In the genomic region with DNA sequence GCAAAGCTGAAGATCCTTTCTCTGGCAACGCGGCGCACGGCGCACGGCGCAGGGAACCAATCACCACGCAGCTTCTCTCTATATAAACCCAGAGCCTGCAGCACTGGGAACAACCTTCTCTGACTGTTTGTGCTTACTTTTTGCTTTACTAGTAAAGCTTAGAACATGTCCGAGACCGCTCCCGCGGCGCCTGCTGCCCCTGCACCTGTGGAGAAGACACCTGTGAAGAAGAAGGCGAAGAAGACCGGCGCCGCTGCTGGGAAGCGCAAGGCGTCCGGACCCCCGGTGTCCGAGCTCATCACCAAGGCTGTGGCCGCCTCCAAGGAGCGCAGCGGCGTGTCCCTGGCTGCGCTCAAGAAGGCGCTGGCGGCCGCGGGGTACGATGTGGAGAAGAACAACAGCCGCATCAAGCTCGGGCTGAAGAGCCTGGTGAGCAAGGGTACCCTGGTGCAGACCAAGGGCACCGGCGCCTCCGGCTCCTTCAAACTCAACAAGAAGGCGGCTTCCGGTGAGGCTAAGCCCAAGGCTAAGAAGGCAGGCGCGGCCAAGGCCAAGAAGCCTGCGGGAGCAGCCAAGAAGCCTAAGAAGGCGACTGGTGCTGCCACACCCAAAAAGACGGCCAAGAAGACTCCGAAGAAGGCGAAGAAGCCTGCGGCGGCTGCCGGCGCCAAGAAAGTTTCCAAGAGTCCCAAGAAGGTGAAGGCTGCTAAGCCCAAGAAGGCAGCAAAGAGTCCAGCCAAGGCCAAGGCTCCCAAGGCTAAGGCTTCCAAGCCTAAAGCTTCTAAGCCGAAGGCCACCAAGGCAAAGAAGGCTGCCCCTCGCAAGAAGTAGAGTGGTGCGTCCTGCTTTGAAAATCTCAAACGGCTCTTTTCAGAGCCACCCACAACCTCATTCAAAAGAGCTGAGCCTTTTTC, we compare ENCODE assay signal across 8 mouse cellular contexts. TPM values are rescaled to one million over a fixed set of nuclear protein-coding genes. Genes with fewer than 3 reads are reported as not detected.
DNase-seq lines count a peak whose midpoint lies in the region; ATAC-seq and TF ChIP-seq lines count a peak whose summit lies in the region.

No protein-coding gene starts in this region.

- peak overlapping the region; percentile 68 for H3K4me3 ChIP-seq in G1E (ENCODE audit: low read depth, low read length)
- peak overlapping the region; percentile 58 for H3K4me3 ChIP-seq in forebrain, embryonic 16.5 days (replicated peaks; ENCODE audit: low read length)

- H3K36me3 ChIP-seq in G1E (replicated peaks): no peaks in the 10 kb centered on the region
- no peaks in the 10 kb centered on the region for H3K36me3 ChIP-seq in forebrain, embryonic 16.5 days (ENCODE audit: control insufficient read depth, insufficient read depth)

- H3K9ac ChIP-seq in forebrain, embryonic 16.5 days (replicated peaks; ENCODE audit: low read depth, low read length): peak overlapping the region; percentile 68

- peak; percentile 14 for DNase-seq in G1E (ENCODE audit: low spot score)
- DNase-seq in cerebellum, adult 11-12 months: peak; percentile 77
- peak; percentile 62 to 64 for DNase-seq in layer of hippocampus, postnatal 25 days (ENCODE audit: extremely low spot score in 1 of 2, low spot score in 1 of 2)
- peak; percentile 80 for DNase-seq in lung, postnatal 25 days (ENCODE audit: low spot score)
- DNase-seq in ovary, postnatal 36 days (ENCODE audit: low spot score): peak; percentile 80
- DNase-seq in thymus, postnatal 36 days: peak; percentile 87 to 93

- no peaks in the 10 kb centered on the region for H3K9me3 ChIP-seq in G1E (replicated peaks)
- no peaks in the 10 kb centered on the region for H3K9me3 ChIP-seq in forebrain, embryonic 16.5 days (ENCODE audit: control insufficient read depth, low read length)

- ATAC-seq in G1E (ENCODE audit: extremely low read depth, insufficient number of reproducible peaks, low FRiP score, poor library complexity, severe bottlenecking): peak; percentile 47
- peak; percentile 84 for ATAC-seq in forebrain, embryonic 16.5 days
- ATAC-seq in hematopoietic stem cell, adult 5-6 weeks (replicated peaks in 1 of 2; ENCODE audit: insufficient read depth in 1 of 2, low FRiP score in 2 of 2, low TSS enrichment in 1 of 2, low read depth in 1 of 2, poor library complexity in 2 of 2, severe bottlenecking in 2 of 2): peak; percentile 51 to 63

- H3K27ac ChIP-seq in forebrain, embryonic 16.5 days (ENCODE audit: low read length): peak overlapping the region; percentile 80

- no peak for TF ChIP-seq CTCF in G1E (IDR thresholded peaks at IDR 0.05; ENCODE audit: low read depth, low read length)

- WGBS in forebrain, embryonic 16.5 days: under 1% methylated on average over 54 of the region's 54 CpGs

- H3K4me1 ChIP-seq in G1E (ENCODE audit: insufficient read depth, low read depth, low read length): peaks cover 37% of the 10 kb centered on the region
- peaks cover 16% of the 10 kb centered on the region for H3K4me1 ChIP-seq in forebrain, embryonic 16.5 days (replicated peaks; ENCODE audit: control insufficient read depth, insufficient read depth, low read length)

- no peaks in the 10 kb centered on the region for H3K27me3 ChIP-seq in G1E (ENCODE audit: insufficient read depth, low read length)
- H3K27me3 ChIP-seq in forebrain, embryonic 16.5 days (replicated peaks; ENCODE audit: control insufficient read depth, insufficient read depth, low read length): no peaks in the 10 kb centered on the region

- H3K4me2 ChIP-seq in forebrain, embryonic 16.5 days (ENCODE audit: low read length): peak overlapping the region; percentile 99

RNA-seq across cellular contexts. Expression of gene Hist1h1d, which starts 2.1 kb away (rescaled TPM):
- total RNA-seq in G1E (2014; fragmentation: Nextera tagmentation): 71.9 and 74.3 TPM in 2 replicates
- total RNA-seq in G1E (2017): 127 and 128 TPM in 2 replicates
- polyA plus RNA-seq in G1E (2012): 0.43 and 2.1 TPM in 2 replicates
- 0.15 and 0.22 TPM in 2 replicates for polyA plus RNA-seq in forebrain, embryonic 16.5 days (2015; fragmentation: Nextera tagmentation; extraction: Ambion mirVana)
- 39.0 and 69.9 TPM in 2 replicates for total RNA-seq in hematopoietic stem cell, adult 5-6 weeks (2017)
- 1 to 10 TPM; 4.7 to 4.8 TPM for total RNA-seq in layer of hippocampus, postnatal 25 days (2021)

RNA-seq across cellular contexts. Expression of gene Hist1h4f, which starts 3.7 kb away (rescaled TPM):
- total RNA-seq in G1E (2014; fragmentation: Nextera tagmentation) (443 and 478 TPM in 2 replicates), G1E (2017) (2,744 and 3,177 TPM in 2 replicates)
- polyA plus RNA-seq in G1E (2012): 8.0 and 49.6 TPM in 2 replicates
- polyA plus RNA-seq in forebrain, embryonic 16.5 days (2015; fragmentation: Nextera tagmentation; extraction: Ambion mirVana): not detected in 2 replicates
- total RNA-seq in hematopoietic stem cell, adult 5-6 weeks (2017): 943 and 1,781 TPM in 2 replicates
- 100 to 1,000 TPM; 127 to 164 TPM for total RNA-seq in layer of hippocampus, postnatal 25 days (2021)

RNA-seq across cellular contexts. Expression of gene Hist1h3e, which starts 7.0 kb away (rescaled TPM):
- 466 and 595 TPM in 2 replicates for total RNA-seq in G1E (2014; fragmentation: Nextera tagmentation)
- total RNA-seq in G1E (2017): 426 and 591 TPM in 2 replicates
- polyA plus RNA-seq in G1E (2012): 6.8 and 31.3 TPM in 2 replicates
- 2.0 and 3.4 TPM in 2 replicates for polyA plus RNA-seq in forebrain, embryonic 16.5 days (2015; fragmentation: Nextera tagmentation; extraction: Ambion mirVana)
- 153 and 296 TPM in 2 replicates for total RNA-seq in hematopoietic stem cell, adult 5-6 weeks (2017)
- 10 to 100 TPM; 47.8 to 50.0 TPM for total RNA-seq in layer of hippocampus, postnatal 25 days (2021)

RNA-seq across cellular contexts. Expression of gene Hist1h3f, which starts 11.3 kb away (rescaled TPM):
- total RNA-seq in G1E (2014; fragmentation: Nextera tagmentation): 125 and 143 TPM in 2 replicates
- 96.8 and 187 TPM in 2 replicates for total RNA-seq in G1E (2017)
- polyA plus RNA-seq in G1E (2012): 1.8 and 12.3 TPM in 2 replicates
- polyA plus RNA-seq in forebrain, embryonic 16.5 days (2015; fragmentation: Nextera tagmentation; extraction: Ambion mirVana): 0.30 and 0.61 TPM in 2 replicates
- 45.4 and 80.4 TPM in 2 replicates for total RNA-seq in hematopoietic stem cell, adult 5-6 weeks (2017)
- total RNA-seq in layer of hippocampus, postnatal 25 days (2021): 10 to 100 TPM; 15.7 to 16.5 TPM

RNA-seq across cellular contexts. Expression of gene Hist1h2bh, which starts 12.0 kb away (rescaled TPM):
- total RNA-seq in G1E (2014; fragmentation: Nextera tagmentation): 32.7 and 41.6 TPM in 2 replicates
- 77.6 and 126 TPM in 2 replicates for total RNA-seq in G1E (2017)
- polyA plus RNA-seq in G1E (2012): 0.91 and 4.9 TPM in 2 replicates
- polyA plus RNA-seq in forebrain, embryonic 16.5 days (2015; fragmentation: Nextera tagmentation; extraction: Ambion mirVana): 0.23 and 0.47 TPM in 2 replicates
- total RNA-seq in hematopoietic stem cell, adult 5-6 weeks (2017): 47.7 and 59.1 TPM in 2 replicates
- 1 to 10 TPM in 1 of 2 experiments, under 1 TPM in 1; 0.94 to 1.1 TPM for total RNA-seq in layer of hippocampus, postnatal 25 days (2021)

Comparison
In these comparisons a context has a peak if more than half of its experiments do, and no peak if none do; other contexts are left out.
1. Peak in every context shown above with its lines: DNase-seq, ATAC-seq, H3K4me3 ChIP-seq and H3K27ac ChIP-seq.
2. DNase-seq: peak in every context shown above with its lines; median percentile 90 in thymus, postnatal 36 days; 80 in lung, postnatal 25 days; 80 in ovary, postnatal 36 days; 77 in cerebellum, adult 11-12 months; 63 in layer of hippocampus, postnatal 25 days; 14 in G1E.